Mouse (Mus musculus) spleen, adult 2 months (tissue): ENCODE data around the gene Aoc1. TPM values are rescaled to one million over a fixed set of nuclear protein-coding genes. Genes with fewer than 3 reads are reported as not detected.

Source experiments
- DNase-seq, 2 experiments: peaks; one replicate each; pipeline versions ENCODE4 v3.0.0 to v3.0.0-alpha.2; 2012 to 2021; ENCODE audit warnings: low spot score in 2 of 2, low read depth in 1 of 2
- H3K27ac ChIP-seq: fragments of 200-500 bp; 2 replicates; pipeline ENCODE4 v1.5.1; 2012; ENCODE audit warnings: low read length, inconsistent platforms; ENCODE audit not compliant: insufficient read depth
- H3K27me3 ChIP-seq: fragments of 200-500 bp; 2 replicates; pipeline ENCODE4 v1.6.1; 2012; ENCODE audit warnings: mild to moderate bottlenecking, moderate library complexity, low read length, inconsistent platforms; ENCODE audit not compliant: control insufficient read depth, insufficient read depth
- H3K36me3 ChIP-seq: fragments of 200-500 bp; 2 replicates; pipeline ENCODE4 v1.6.1; 2012; ENCODE audit warnings: mild to moderate bottlenecking, low read length, inconsistent platforms; ENCODE audit not compliant: control insufficient read depth, insufficient read depth
- H3K4me1 ChIP-seq: fragments of 200-500 bp; 2 replicates; pipeline ENCODE4 v1.6.1; 2011; ENCODE audit warnings: inconsistent platforms; ENCODE audit not compliant: control insufficient read depth, insufficient read depth, insufficient read length
- H3K4me3 ChIP-seq: fragments of 200-500 bp; 2 replicates; pipeline ENCODE4 v1.5.1; 2011; ENCODE audit warnings: mild to moderate bottlenecking, inconsistent platforms; ENCODE audit not compliant: insufficient read depth, insufficient read length; ENCODE audit errors: extremely low read depth
- CTCF ChIP-seq: fragments of 200-500 bp; IDR thresholded peaks from 2 replicates; pipeline ENCODE4 v1.5.1; 2011; ENCODE audit warnings: mild to moderate bottlenecking, inconsistent platforms; ENCODE audit not compliant: insufficient read depth, insufficient read length, insufficient replicate concordance; ENCODE audit errors: extremely low read depth
- POLR2A ChIP-seq: fragments of 200-500 bp; IDR thresholded peaks from 2 replicates; pipeline ENCODE4 v1.6.1; 2011; ENCODE audit warnings: low read depth, low read length, inconsistent platforms
- WGBS: fragments of 180-500 bp; shearing (Covaris S2); methylation state at CpG from one replicate; pipeline ENCODE4 v1.1.7; 2018; 5-methylcytosine and 5-hydroxymethylcytosine counted together
- polyA plus RNA-seq: library from polyadenylated mRNA; depleted of rRNA; stranded (reverse); fragments of >200 nt; gene quantifications from 2 replicates; pipeline ENCODE4 v1.2.3, GENCODE M21; 2012; rRNA removed

The Aoc1 gene
- polyA plus RNA-seq, 1 experiment, result 0.77 TPM

- TF ChIP-seq CTCF (no peak), POLR2A (no peak)
- WGBS, result 40% methylated on average over 6 of the region's 6 CpGs
- Histone ChIP-seq H3K27ac (no peak overlapping the region), H3K4me3 (no peak overlapping the region), H3K4me1 (no peaks in the 10 kb centered on the region), H3K27me3 (no peaks in the 10 kb centered on the region), H3K36me3 (no peaks in the 10 kb centered on the region)
- no peak for DNase-seq
Measured at GRCm38 (mm10) chr6:48951630-48952029, 78.9 kb downstream of the Aoc1 start.

- Histone ChIP-seq H3K4me1 (no peaks in the 10 kb centered on the region), H3K4me3 (no peak overlapping the region), H3K27me3 (no peaks in the 10 kb centered on the region), H3K27ac (no peak overlapping the region), H3K36me3 (no peaks in the 10 kb centered on the region)
- 80% methylated on average over 5 of the region's 5 CpGs for WGBS
- no peak for TF ChIP-seq CTCF
- no peak for TF ChIP-seq POLR2A
- no peak for DNase-seq
Measured at GRCm38 (mm10) chr6:48953220-48953619, 80.5 kb downstream of the Aoc1 start.

- no peaks in the 10 kb centered on the region for H3K27me3 ChIP-seq
- no peak for TF ChIP-seq CTCF
- no peak for TF ChIP-seq POLR2A
- no peaks in the 10 kb centered on the region for H3K36me3 ChIP-seq
- H3K27ac ChIP-seq, result no peak overlapping the region
- WGBS, result 84% methylated on average over 5 of the region's 5 CpGs
- H3K4me1 ChIP-seq, result no peaks in the 10 kb centered on the region
- DNase-seq, result no peak
- H3K4me3 ChIP-seq, result no peak overlapping the region
Measured at GRCm38 (mm10) chr6:48954211-48954610, 81.5 kb downstream of the Aoc1 start.

- Histone ChIP-seq H3K4me3 (no peak overlapping the region), H3K27me3 (no peaks in the 10 kb centered on the region), H3K4me1 (no peaks in the 10 kb centered on the region), H3K36me3 (no peaks in the 10 kb centered on the region), H3K27ac (no peak overlapping the region)
- TF ChIP-seq CTCF (no peak), POLR2A (no peak)
- peak in 1 of 2 experiments; percentile 13 for DNase-seq
- 20% methylated on average over 1 of the region's 1 CpGs for WGBS
Measured at GRCm38 (mm10) chr6:48954946-48955345, 82.2 kb downstream of the Aoc1 start.

GRCm38 (mm10) chr6:48956785-48957184, 84.1 kb downstream of the Aoc1 start:
- Histone ChIP-seq H3K4me1 (no peaks in the 10 kb centered on the region), H3K36me3 (no peaks in the 10 kb centered on the region), H3K27me3 (no peaks in the 10 kb centered on the region), H3K27ac (no peak overlapping the region), H3K4me3 (no peak overlapping the region)
- TF ChIP-seq CTCF (no peak), POLR2A (no peak)
- 47% methylated on average over 4 of the region's 4 CpGs for WGBS
- no peak for DNase-seq

- Histone ChIP-seq H3K36me3 (no peaks in the 10 kb centered on the region), H3K4me3 (no peak overlapping the region), H3K27me3 (no peaks in the 10 kb centered on the region), H3K4me1 (no peaks in the 10 kb centered on the region), H3K27ac (no peak overlapping the region)
- WGBS, result 82% methylated on average over 1 of the region's 1 CpGs
- TF ChIP-seq POLR2A (no peak), CTCF (no peak)
- no peak for DNase-seq
Measured at GRCm38 (mm10) chr6:48958053-48958452, 85.4 kb downstream of the Aoc1 start.

Other genes with a start within 250 kb of the Aoc1 start
- gene AI854703, start 246.1 kb upstream of the Aoc1 start, polyA plus RNA-seq, result 0.70 and 0.77 TPM in 2 replicates
- 20.1 and 22.2 TPM in 2 replicates for gene Gimap8, start 225.7 kb upstream of the Aoc1 start, polyA plus RNA-seq
- 9.9 and 10.4 TPM in 2 replicates for gene Gimap9, start 196.8 kb upstream of the Aoc1 start, polyA plus RNA-seq
- gene Gimap4, start 188.3 kb upstream of the Aoc1 start, polyA plus RNA-seq, result 66.3 and 73.5 TPM in 2 replicates
- gene Gimap6, start 164.7 kb upstream of the Aoc1 start, polyA plus RNA-seq, result 50.8 and 54.3 TPM in 2 replicates
- gene Gm28053, start 154.3 kb upstream of the Aoc1 start, polyA plus RNA-seq, result 0.43 and 0.82 TPM in 2 replicates
- gene Gimap7, start 154.3 kb upstream of the Aoc1 start, polyA plus RNA-seq, result 9.5 and 11.6 TPM in 2 replicates
- gene Gimap1, start 133.8 kb upstream of the Aoc1 start, polyA plus RNA-seq, result 94.4 and 103 TPM in 2 replicates
- 74.0 and 90.0 TPM in 2 replicates for gene Gimap5, start 126.7 kb upstream of the Aoc1 start, polyA plus RNA-seq
- gene Gimap3, start 102.0 kb upstream of the Aoc1 start, polyA plus RNA-seq, result 140 and 150 TPM in 2 replicates
- gene Tmem176a, start 32.0 kb upstream of the Aoc1 start, polyA plus RNA-seq, result 95.2 and 105 TPM in 2 replicates
- 199 TPM in 2 replicates for gene Tmem176b, start 31.4 kb upstream of the Aoc1 start, polyA plus RNA-seq
- not detected in 2 replicates for gene 1600015I10Rik, start 57.0 kb downstream of the Aoc1 start, polyA plus RNA-seq
- 0.02 TPM in 1 of 2 replicates, not detected in the other for gene Doxl2, start 102.1 kb downstream of the Aoc1 start, polyA plus RNA-seq
- not detected in 2 replicates for gene Svs1, start 114.0 kb downstream of the Aoc1 start, polyA plus RNA-seq
- 1.3 and 3.8 TPM in 2 replicates for gene Gpnmb, start 163.7 kb downstream of the Aoc1 start, polyA plus RNA-seq
- 9.9 and 12.2 TPM in 2 replicates for gene Malsu1, start 200.9 kb downstream of the Aoc1 start, polyA plus RNA-seq